Mouse (Mus musculus): ENCODE results near the gene Psmc3.

The Psmc3 gene

DNA sequence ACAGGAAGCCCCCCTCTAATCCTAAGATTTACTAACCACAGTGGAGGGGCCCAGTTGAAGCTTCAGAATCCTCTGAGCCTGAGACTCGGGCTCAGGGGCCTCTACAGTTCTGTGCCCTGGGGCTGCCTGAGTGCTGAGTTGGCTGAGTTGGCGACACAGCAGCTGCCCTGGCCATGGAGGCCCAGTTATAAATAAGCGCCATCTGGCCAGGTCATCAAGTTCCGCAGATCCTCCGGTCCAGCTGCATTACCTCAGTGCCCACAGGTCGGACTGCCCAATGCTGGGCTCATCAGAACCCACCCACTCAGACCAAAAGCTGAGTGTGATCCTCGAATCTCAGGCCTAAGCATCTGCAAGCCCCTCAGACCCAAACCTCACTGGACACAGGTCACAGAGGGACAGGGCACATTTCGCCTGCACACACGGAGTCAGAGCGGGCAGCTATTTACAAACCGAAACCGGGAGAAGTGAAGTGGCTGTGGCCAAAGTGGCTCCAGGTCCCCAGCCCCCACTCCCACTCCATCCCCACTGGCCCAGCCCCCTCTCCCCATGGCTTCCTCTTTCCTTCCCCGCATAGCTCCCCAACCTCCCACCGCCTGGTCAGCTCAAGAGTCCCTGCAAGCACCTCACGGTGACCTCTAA, 30.5 kb downstream of the Psmc3 start:
- no peak for TF ChIP-seq GATA4 (IDR thresholded peaks at IDR 0.05; ENCODE audit: insufficient replicate concordance, low read length)

DNA sequence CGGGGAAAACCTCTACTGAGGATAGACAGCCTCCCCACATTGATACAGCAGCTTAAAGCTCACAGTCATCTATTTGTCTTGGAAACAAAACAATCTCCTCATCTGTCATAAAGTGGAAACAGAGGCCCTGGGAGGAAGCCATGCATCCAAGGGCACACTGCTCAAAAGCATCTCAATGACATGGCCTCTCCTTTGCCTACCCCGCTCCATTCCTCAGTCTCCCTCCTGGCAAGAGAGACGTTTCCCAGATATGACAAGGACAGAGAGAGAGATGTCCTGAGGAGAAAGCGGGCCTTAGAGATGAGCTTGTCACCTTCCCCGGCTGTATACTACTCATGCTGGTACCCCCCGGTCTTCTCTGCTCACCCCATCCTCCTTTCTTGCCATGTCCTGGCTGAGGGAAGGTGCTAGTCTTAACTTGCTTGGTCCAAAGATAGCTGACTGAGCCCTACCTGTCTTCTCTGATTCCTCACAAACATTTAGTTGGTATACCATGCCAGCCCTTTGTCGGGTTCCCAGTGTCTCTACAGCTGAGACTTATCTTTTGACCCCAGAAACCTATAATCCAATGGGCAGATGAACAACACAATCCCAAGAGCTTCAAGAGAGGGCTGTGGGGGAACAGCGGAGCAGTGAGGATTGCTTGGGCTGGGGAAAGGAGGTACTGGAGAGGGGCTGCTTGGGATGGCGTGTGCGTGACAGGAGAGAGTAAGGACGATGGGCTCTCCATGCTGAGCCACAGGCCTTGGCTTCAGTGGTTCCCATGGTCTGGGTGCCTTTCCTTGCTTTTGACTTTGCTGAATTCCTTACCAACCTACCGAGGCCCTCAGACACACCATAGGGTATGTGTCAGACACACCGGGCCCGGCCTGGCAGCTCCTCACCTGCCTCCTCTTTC, 31.9 kb downstream of the Psmc3 start:
- TF ChIP-seq GATA4 (IDR thresholded peaks at IDR 0.05; ENCODE audit: insufficient replicate concordance, low read length): no peak

DNA sequence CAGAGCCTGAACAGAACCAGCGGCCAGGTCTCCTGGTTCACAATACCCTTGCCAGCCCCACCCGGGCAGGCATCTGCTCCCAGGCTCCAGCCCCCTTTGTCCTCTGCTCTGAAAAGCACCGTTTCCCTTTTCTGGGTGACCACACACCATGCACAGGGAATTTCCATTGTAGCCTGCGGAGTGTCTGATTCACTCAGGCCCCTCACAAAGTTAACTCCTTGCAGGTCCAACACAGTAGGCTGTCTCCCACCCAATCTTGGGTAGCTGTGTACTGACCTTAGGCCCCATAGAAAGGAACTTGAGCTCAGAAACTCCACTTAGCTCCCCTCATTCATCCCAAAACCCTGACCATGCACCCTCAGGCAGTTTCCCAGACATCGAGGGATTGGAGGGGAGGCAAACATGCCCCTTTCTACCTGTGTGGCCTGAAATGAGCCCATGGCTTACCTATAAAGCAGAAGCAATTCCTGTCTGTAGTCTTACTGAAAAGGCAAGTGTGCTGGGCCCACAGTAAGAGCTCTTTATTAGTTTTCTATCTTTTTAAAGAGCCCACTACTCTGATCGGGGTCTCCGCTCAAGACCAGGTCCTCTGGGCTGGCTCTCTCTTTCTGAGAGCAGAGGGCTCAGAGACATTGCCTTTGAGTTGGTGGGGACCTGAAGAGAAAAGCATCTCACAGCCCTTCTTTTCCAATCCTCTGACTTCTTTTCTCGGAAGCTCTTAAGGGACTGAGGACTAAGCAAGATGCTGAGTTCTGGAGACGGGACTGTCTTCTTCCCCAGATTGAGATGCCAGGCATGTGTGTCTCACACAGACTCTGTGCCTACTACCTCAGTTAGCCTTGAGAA, 32.8 kb downstream of the Psmc3 start:
- no peak for TF ChIP-seq GATA4 (IDR thresholded peaks at IDR 0.05; ENCODE audit: insufficient replicate concordance, low read length)

DNA sequence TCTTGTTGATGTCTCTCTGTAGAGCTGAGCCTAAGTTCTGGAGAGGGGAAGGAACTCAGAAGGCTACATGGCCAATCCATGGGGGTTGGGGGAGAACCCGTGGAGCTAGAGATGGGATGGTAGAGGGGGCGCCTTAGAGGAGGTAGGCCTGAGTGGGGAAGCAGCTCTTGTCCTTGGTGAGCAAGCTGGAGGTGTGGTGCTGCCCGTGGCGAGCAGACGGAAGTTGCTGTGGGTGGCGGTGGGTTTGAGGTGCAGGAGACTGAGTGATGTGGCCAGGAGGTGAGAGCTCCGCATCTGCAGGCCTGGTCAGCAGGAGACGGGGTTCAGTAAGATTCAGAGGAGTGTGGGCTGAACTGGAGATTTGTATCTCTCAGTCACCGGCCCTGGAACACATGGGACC, 33.6 kb downstream of the Psmc3 start:
- no peak for TF ChIP-seq GATA4 (IDR thresholded peaks at IDR 0.05; ENCODE audit: insufficient replicate concordance, low read length)

DNA sequence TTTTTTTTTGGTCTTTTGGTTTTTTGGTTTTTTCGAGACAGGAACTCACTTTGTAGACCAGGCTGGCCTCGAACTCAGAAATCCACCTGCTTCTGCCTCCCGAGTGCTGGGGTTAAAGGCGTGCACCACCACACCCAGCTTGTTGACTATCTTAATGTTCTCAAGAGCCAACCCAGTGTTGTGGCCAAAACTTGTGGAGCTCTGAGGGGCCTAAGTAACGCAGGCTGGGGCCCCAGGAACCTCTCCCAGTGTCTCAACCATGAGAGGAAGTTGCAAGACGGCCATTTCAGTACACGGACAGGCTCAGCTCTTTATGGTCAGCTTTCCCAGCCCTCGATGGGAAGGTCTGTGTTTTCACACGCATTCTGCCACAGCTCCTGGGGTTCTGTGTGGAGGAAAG, 35.2 kb downstream of the Psmc3 start:
- no peak for TF ChIP-seq GATA4 (IDR thresholded peaks at IDR 0.05; ENCODE audit: insufficient replicate concordance, low read length)

DNA sequence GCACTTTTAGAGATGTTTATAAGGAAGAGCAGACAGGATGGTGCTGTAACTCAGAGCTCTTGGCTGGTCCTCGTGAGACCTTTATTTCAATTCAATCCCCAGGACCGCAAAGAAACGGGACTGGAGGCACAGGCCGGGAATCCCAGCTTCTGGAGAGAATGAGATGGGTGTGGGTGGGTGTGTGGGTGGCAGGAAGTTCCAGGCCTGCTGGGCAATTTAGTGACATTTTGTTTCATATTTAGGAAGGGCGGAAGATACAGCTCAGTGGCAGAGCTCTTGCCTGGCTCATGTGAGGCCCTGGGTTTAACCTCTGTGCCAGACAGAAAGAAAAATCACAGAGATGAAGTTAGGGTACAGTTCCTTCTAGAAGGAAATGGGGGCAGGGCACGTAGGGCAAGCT, 36.4 kb downstream of the Psmc3 start:
- TF ChIP-seq GATA4 (IDR thresholded peaks at IDR 0.05; ENCODE audit: insufficient replicate concordance, low read length): no peak

DNA sequence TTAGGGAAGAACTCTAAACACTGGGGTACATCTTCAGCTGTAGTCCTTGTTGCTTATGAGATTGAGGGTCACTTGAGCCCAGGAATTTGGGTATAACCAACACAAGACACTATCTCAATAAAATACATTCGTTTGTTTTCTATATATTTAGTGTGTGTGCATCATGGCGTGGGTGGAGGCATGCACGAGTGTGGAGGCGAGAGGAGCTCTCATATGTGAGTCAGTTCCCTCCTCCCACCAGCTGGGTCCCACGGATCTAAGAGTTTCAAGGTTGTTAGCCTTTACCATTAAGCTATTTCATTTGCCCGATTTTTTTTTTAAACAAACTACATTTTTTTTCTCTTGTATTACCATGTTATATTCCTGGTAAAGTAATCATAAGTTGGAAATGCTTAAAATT, 37.0 kb downstream of the Psmc3 start:
- no peak for TF ChIP-seq GATA4 (IDR thresholded peaks at IDR 0.05; ENCODE audit: insufficient replicate concordance, low read length)

DNA sequence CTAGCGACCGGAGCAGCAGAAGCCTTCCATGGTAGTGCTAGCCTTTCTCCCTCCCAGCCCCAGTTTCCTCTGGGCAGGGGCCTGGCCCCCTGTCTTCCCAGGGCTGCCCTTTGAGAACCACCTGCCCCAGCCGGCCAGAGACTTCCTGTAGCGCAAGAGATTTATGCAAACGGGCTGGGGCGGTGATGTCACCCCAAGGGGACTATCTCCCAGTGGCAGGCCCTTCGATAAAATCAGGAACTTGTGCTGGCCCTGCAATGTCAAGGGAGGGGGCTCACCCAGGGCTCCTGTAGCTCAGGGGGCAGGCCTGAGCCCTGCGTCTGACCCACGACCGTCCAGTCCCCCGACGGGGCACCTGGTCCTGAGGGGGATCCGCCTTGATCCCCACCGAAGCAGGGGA, 42.7 kb downstream of the Psmc3 start:
- TF ChIP-seq GATA4 (IDR thresholded peaks at IDR 0.05; ENCODE audit: insufficient replicate concordance, low read length): no peak

DNA sequence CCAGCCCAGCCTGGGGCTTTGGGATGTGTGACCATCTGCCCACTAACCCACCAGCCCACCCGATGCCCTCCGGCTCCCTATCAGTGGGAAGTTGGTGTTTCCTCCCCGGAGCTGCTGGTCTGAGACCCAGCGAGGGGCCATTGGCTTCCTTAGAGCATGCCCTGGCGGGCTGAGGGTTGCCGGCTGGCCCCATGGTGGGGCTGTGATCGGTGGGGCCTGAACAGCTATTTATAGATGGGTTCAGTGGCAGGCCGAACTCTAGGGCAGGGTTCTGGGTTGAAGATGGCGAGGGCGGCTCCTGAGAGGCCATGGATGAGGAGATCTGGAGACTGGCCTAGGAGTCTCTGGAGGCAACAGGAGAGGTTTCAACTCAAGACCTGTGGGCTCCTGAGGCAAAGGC, 43.2 kb downstream of the Psmc3 start:
- no peak for TF ChIP-seq GATA4 (IDR thresholded peaks at IDR 0.05; ENCODE audit: insufficient replicate concordance, low read length)

DNA sequence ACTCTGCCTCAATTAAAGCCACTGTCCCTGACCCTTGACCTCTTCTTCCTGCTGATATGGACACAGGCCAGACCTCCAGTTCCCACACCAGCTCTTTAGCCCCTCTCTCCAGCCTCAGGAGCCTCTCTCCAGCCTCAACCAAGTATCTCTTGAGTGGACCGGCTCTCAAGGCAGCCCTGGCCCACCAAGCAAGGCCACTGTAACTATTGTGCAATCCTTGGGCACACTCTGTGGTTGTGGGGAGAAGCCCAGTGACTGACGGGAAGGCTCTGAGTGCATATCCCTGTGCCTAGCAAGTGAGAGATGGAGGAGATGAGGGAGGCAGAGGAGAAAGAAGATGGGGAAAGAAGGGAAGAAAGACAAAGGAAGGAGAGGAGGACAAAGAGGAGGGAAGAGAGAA, 44.3 kb downstream of the Psmc3 start:
- TF ChIP-seq GATA4 (IDR thresholded peaks at IDR 0.05; ENCODE audit: insufficient replicate concordance, low read length): no peak

DNA sequence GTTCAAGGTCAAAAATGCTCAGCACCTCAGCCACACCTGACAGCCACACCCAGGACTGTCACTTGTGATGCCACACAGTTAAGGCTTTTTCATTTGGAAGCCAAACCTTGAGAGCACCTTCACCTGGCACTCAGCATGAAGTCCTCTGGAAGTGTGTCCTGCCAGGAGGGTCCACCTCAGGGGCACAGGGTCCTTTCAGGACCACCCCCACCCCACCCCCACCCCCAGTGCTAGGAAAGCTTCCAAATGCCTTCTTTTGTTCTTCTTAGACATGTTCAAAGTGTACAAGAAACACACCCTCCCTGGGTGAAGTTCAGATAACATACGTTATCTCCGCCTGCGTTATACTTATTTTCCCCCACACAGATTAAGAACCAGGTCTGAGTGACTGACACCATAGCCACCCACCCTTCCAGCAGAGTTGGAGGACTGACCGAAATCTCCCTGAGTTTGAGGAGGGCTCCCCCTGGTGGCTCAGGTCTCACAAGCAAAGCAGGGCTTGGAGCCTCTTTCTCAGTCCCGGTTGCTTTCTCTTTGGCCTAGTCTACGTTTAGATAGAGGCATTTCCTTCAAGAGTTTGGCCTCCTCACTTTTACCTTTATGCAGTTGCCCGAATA, 47.4 kb downstream of the Psmc3 start:
- TF ChIP-seq GATA4 (IDR thresholded peaks at IDR 0.05; ENCODE audit: insufficient replicate concordance, low read length): no peak

DNA sequence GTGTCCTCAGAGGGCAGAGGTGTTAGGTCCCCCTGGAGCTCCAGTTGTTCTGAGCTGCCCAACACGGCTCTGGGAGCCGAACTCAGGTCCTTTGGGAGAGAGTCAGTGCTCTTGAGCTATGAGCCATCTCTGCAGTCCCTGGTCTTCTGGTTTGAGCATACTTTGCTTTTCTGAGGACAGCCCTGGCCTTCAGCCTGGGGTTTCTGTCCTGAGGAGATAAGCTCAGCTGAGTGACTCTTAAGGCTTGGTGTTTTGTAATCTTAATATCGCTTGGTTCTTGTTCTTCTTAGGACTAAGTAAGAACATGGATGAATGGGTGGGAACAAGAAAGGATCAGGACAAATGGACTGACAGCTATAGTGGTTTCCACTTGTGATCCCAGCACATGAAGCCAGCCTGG, 54.3 kb downstream of the Psmc3 start:
- no peak for TF ChIP-seq GATA4 (IDR thresholded peaks at IDR 0.05; ENCODE audit: insufficient replicate concordance, low read length)

DNA sequence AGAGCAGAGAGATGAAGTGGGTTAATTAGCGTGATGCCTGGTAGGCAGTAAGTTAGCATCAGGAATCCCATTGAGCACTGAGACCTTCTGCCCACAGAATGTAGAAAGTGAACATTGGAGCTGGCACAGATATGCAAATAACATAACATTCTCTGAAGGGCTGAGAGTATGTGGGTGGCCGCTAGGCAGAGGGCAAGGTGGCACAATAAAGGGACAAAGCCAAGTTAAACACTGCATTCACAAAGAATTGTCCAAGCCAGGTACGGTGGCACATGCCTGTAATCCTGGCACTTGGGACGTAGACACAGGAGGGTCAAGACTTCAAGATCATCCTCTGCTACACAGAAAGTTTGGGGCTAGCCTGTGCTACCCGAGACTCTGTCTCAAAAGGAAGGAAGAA, 55.4 kb downstream of the Psmc3 start:
- no peak for TF ChIP-seq GATA4 (IDR thresholded peaks at IDR 0.05; ENCODE audit: insufficient replicate concordance, low read length)

DNA sequence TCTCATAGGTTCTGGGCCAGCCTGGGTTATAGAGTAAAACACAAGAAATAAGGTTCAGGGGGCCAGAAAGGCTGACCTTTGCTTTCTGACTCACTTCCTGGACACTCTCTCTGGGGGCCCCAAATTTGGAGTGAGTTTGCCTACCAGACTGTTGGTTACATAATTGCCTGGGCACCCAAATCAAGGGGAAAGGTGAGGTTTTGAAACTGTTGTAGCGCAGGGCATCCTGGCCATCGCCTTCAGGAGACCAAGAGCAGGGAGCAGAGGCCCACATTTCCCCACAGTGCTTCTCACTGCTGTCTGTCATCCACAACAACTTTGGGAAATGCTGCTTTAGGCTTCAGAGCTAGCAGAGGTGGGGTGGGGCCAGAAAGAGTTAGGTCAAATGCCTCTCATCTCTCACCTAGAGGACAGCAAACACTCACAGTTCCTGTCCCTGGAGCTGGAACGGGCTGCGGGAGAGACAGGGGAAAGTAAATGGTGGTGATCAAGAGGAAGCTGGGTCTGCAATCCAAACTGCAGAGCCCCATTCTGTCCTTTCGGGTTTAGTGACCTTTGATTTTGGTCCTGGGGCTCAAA, 56.1 kb downstream of the Psmc3 start:
- TF ChIP-seq GATA4 (IDR thresholded peaks at IDR 0.05; ENCODE audit: insufficient replicate concordance, low read length): no peak

DNA sequence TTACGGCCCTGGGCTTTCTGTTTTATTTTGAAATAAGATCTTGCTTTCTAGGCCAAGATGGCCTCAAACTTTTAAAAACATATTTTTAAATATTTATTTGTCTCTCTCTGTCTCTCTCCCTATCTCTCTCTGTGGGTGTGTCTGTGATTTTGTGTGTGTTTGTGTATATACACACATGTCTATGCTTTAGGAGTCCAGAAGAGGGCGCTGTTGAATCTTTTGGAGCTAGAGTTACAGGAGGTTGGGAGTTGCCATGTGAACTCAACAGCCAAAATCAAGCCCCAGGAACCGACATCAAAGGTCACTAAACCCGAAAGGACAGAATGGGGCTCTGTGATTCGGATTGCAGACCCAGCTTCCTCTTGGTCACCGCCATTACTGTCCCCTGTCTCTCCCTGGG, 56.6 kb downstream of the Psmc3 start:
- TF ChIP-seq GATA4 (IDR thresholded peaks at IDR 0.05; ENCODE audit: insufficient replicate concordance, low read length): no peak
